Mouse (Mus musculus): Measurements from ENCODE around the gene Hoxb1.

The Hoxb1 gene

DNA sequence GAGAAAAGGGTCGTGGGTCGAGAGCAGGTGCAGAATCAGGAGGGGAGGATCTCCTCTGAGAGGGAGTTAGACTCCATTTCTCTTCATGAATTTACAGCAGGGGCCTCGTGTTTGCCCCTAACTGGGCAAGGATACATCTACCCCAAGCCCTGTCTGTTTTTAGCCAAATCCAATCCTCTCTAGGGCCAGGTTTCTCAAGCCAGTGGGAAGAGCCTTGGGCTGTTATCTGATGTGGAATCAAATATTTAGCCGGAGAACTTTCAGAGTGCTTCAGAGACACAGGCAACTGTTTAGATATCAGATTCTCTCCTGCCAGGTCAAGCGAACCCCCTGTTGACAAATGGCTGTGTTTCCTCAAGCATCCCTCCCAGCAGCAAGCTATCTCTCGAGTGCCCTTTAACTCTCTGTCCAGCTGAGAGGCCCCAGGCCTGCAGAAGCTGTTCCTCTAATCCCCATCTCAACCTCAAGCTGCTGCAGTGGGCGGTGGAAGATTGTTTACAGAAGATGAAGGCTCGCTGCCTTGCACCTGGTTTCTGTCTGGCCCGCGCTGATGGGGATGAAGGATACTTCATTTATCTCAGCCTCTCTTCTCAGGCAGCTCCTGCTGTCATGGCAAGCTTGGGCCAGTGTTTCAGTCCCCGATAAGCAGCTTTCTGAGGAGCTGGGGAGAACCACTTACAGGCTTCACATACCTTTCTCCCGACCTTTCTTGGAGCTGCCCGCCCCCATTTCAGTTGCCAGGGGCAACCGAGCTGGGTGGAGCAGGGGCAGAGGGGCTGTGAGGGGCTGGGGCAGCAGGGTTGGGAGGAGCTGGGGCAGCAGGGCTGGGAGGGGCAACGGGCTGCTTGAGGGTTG is 31.4 kb downstream of the Hoxb1 start:
- in situ Hi-C loops (cut with MboI; ENCODE audit: unreplicated experiment in 2 of 2) = no loop called here

DNA sequence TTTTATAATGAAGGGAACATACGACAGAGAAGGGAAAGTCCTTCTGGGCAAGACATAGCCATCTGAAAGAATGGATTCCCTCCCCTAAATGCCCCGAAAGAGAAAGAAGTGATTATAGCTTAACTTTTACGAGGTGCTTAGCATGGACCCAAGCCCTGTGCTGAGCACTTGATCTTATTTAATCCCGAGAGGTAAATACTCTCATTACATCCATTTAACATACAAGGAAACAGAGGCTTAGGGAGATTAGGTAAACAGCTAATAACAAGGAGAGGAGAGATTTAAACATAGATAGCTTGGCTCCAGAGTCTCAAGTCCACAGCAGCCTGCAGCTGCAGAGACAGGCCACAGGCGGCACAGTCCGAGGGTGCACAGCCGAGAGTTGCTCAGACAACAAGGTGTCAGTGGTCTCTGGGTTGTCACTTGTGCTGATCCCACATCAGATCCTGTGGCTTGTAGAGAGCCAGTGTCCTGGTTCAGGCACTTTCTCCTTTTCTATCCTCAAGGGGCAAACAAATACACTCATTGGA is 32.3 kb downstream of the Hoxb1 start:
- in situ Hi-C loops (cut with MboI; ENCODE audit: unreplicated experiment in 2 of 2) = no loop called here

DNA sequence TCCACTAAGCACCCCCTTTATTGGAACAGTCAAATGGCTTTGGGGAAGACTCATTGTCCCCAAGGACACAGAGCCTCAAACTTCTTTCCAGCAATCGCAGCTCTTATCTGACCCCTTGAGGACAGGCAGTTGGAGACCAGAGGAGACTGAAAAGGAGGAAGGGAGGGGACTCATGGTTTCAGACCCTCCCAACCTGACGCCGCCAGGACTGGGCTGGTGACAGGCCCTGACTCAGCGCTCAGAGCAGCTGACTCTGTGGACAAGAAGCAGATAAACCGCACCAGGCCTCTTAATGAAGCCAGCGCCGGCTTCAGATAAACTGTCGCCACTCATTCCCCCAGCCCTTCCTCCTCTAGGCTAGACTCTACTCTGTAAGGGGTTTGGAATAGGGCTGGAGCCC is 34.4 kb downstream of the Hoxb1 start:
- in situ Hi-C loops (cut with MboI; ENCODE audit: unreplicated experiment in 2 of 2) = no loop called here

DNA sequence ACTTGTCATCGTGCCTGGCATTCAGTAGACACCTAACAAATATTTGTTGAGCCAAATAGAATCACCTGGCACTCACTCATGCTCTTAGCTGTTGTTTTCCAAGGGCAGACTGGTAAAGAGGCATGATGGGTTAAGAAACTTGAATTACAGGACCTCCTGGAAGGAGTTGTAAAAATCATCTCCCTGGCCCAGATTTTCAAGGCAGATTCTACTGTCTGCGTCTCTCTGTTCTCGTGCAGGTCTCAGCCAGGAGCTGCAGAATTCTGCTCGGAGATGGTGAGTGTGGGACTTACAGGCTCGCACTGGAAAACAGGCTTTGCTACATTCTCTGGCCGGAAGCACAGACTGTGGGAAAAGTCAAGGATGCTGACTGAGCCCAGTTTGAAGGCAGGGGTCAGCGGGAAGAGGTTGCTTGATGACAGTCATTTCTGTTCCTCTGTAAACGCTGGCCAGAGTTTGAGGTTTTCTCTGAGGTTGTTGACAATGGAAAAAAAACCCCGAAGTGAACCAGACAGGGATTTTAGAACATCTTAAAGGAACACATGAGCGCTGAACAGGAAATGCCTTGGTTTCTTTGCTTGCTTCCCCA is 38.6 kb downstream of the Hoxb1 start:
- in situ Hi-C loops (cut with MboI; ENCODE audit: unreplicated experiment in 2 of 2) = no loop called here

DNA sequence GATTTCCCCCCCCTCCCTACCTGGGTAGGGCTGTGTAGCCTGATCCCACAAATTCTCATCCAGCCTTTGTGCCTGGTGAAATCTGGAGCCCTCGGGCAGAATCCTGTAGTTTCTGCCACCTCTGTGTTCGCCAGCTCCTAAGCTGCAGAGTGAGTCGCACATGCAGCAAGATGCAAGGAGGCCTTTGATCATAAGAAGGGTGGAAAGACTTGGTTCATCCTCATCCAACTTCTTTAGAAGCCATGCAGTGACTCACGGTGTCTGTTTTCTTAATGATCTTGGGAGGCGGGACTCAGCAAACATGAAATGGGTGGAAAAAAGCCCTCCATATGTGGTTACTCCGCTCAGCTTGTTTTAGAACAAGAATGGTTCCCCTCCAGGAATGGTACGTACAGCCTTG is 39.3 kb downstream of the Hoxb1 start:
- in situ Hi-C loops (cut with MboI; ENCODE audit: unreplicated experiment in 2 of 2) = no loop called here

DNA sequence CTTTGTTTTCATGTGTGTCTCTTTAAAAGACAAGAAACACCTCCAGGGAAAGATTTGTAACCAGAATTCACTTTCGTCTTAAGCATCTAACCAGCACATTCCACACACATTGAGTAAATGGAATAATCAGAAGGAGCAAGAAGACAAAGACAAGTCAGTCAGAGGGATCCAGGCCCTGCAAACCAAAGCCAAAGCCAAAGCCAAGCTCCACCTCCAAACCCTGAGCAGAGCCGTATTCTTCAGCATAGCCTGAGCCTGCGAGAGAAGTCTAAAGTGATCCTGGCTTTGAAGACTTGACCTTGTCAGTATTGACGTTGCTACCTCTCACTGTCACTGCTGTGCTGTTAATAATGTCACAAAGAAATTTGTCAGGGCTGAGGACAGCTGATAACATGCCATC is 40.0 kb downstream of the Hoxb1 start:
- in situ Hi-C loops (cut with MboI; ENCODE audit: unreplicated experiment in 2 of 2) = no loop called here

DNA sequence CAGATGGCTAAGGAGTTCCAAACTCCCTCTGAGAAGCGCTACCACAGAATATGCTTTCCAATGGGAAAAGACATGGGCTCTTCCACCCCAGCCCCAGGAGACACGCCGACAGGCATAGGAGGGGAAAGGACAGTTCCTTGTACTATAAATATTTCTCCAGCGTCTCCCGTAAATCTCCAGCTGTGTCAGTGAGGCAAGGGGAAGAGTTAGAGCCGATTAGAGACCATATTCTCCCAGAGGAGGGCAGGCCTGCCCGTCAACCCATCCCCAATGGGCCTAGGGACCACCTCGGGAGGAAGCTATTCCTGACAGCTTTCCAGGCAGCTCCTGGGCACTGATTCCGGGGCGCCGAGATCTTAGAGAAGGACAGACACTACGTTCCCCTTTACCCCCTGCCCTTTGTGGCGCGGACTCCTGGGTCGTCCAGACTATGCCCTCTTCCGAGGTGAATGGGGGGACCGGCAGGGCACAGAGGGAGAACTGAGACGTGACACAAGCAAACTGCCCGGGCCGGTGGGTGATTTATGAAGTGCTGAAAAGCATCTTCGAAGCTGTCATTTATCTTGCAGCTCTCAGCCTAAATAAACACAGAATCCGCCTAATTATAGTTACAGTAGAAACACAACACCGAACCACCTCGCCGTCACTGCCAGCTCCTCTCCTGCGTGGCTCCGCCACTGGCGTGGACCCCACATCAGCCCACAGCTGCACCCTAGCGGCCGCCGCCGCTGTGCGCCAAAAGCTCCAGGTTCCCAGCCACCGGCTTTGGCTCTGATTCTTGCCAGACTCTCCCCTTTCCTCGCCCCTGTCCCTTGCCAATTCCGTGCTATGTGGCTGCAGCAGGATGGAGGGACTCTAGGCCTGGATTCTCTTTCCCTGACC is 41.9 kb downstream of the Hoxb1 start:
- in situ Hi-C loops (cut with MboI; ENCODE audit: unreplicated experiment in 2 of 2) = no loop called here

DNA sequence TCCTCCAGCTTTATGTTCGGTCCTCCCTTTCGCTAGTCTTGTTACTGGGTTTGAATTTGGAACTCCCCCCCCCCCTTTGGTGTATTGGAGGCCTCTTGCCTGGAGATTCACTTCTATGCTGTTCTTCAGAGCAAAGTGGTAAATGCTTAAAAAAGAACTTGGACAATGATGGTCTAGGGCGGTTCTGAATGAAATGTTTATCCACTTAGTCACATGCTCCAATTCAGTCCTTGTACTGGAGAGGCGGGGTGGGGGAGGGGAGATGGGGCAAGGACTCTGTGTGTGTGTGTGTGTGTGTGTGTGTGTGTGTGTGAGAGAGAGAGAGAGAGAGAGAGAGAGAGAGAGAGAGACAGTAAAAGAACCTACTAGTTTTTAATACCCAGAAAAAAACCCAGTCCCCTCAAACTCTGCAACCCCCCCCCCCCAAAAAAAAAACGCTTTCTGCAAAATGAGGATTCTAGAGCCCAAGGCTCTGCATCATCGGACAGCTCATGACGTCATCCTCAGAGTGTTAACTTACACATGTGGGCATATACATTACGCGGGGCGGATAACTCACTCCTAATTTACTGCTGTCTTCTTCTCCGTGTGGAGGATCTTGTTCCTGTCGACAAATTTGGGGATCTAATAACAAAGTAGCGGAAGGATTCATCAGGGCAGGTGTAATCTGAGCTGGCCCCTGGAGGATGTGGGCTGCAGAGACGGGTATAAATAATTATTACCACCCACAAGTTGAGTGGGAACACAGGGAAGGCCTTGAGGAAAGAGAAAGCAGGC is 42.9 kb downstream of the Hoxb1 start:
- in situ Hi-C loops (cut with MboI; ENCODE audit: unreplicated experiment in 2 of 2) = no loop called here

DNA sequence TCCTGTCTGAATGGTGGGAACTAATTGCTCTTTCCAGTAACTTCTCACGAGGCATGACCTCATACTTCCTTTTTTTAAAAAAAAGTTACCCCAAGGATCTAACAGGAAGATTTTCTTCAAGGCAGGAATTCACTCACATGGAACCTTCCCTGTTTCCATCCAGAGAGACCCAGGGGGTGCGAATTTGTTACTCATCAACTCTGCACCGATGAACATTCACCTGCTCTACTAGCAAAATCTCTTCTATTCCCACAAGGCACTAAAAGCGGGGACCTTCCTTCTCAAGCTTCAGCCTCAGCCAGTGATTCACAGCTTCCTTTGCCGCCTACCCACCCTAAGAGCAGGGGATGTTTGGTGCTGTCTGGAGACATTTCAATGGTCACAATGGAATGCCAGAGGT is 45.5 kb downstream of the Hoxb1 start:
- in situ Hi-C loops (cut with MboI; ENCODE audit: unreplicated experiment in 2 of 2) = no loop called here

DNA sequence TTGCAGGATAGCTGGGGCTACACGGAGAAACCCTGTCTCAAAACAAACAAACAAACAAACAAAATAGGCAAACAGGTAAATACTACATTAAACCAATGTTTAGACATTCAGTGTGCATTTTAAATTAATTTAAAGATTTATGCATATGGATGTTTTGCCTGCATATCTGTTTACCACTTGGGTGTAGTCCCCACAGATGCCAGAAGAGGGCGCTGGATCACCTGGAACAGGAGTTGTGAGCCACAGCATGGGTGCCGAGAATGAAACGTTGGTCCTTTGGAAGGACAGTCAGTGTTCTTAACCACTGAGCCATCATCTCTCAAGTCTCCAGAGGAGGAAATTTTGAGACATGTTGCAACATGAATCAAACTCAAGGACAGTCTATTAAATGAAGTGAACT is 46.4 kb downstream of the Hoxb1 start:
- in situ Hi-C loops (cut with MboI; ENCODE audit: unreplicated experiment in 2 of 2) = no loop called here

DNA sequence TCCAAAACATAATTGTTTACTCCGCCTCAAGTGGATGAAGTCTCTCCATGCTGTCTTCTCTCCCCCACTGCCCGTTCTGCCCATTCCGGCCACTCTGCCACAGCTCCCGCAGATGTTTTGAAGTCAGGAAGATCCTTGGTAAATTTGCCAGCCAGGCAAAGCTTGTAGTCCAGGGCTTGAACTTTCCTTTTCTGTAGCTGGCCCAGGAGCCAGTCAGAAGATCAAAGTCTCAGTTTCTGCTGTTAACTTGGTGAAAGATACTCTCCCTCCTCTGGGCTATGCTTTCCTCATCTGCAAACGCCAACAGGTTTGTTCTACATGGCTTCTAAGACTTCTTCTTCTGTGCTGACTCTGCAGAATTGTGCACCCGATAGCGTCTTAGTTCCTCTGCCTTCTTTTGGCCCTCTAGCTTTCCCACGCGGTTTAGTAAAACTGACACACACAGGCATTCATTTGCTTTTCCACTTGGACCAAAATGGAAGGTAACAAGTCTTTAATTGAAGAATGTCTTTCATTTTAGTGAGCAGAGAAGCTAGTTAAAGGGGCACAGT is 47.5 kb downstream of the Hoxb1 start:
- in situ Hi-C loops (cut with MboI; ENCODE audit: unreplicated experiment in 2 of 2) = no loop called here

DNA sequence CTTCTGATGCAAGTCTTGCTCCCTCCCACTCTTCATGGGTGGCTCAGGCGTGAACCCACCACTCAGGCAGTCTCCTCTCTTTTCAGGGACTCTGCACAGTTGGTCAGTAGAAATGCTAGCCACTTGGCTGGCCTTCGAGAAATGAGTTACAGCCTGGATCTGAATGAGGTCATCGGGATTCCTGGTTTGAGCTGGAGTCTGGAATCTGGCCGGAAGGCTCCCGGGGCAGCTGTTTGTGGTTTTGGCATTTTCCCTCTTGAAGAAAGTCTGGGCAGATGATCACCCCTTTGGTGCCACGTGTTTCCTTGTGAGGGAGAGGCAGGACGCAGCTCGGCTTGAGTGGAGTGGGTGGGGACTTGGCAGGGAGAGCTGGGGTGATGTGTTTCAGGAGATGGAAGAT is 48.0 kb downstream of the Hoxb1 start:
- in situ Hi-C loops (cut with MboI; ENCODE audit: unreplicated experiment in 2 of 2) = no loop called here

DNA sequence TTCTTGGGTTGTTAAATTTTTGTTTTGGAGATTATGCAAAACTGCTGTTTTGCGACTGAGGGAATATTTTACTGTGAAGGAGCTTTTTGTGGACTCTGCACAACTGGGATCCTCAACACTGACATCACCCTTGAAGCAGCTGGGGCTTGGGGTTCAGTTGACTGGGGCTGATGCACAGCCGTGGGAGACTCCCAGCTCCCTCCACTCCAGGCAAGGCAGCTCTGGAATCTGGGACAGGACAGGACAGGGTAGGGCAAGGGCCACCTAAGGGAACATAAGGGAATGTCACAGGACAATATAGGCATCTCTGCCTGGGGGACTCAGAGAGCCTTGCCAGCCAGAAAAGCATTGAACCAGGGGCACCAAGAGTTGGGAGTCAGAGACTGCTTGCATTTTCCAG is 48.5 kb downstream of the Hoxb1 start:
- in situ Hi-C loops (cut with MboI; ENCODE audit: unreplicated experiment in 2 of 2) = no loop called here
